Mouse (Mus musculus): ENCODE data around the gene Fsip1.

Fsip1 gene

GRCm38 (mm10) chr2:118085647-118086046, 171.1 kb downstream of the Fsip1 start:
- DNase-seq: no peak

- no peak for DNase-seq
These were observed 172.1 kb downstream of the Fsip1 start for GRCm38 (mm10) chr2:118084693-118085092.

GRCm38 (mm10) chr2:118083652-118084051, 173.1 kb downstream of the Fsip1 start:
- no peak for DNase-seq

- DNase-seq: no peak
These were observed 175.2 kb downstream of the Fsip1 start for GRCm38 (mm10) chr2:118081581-118081980.

Data from cerebellum, adult 11-12 months (tissue).